Mouse (Mus musculus) frontal cortex, postnatal 10 days (tissue): ENCODE results near the gene Brix1.
A peak's percentile ranks its signal among the peaks of the same experiment; 100 is the strongest.
"Not testable (repeated sequence)": the region's sequence is repeated elsewhere in the genome, so short reads cannot be mapped to it uniquely, and the experiment has no call there.

Experiments
- DNase-seq, 2 experiments: peaks; one replicate each; pipeline ENCODE4 v3.0.0; 2022; ENCODE audit warnings: low spot score in 2 of 2, mixed read lengths in 1 of 2

Brix1 gene

DNA sequence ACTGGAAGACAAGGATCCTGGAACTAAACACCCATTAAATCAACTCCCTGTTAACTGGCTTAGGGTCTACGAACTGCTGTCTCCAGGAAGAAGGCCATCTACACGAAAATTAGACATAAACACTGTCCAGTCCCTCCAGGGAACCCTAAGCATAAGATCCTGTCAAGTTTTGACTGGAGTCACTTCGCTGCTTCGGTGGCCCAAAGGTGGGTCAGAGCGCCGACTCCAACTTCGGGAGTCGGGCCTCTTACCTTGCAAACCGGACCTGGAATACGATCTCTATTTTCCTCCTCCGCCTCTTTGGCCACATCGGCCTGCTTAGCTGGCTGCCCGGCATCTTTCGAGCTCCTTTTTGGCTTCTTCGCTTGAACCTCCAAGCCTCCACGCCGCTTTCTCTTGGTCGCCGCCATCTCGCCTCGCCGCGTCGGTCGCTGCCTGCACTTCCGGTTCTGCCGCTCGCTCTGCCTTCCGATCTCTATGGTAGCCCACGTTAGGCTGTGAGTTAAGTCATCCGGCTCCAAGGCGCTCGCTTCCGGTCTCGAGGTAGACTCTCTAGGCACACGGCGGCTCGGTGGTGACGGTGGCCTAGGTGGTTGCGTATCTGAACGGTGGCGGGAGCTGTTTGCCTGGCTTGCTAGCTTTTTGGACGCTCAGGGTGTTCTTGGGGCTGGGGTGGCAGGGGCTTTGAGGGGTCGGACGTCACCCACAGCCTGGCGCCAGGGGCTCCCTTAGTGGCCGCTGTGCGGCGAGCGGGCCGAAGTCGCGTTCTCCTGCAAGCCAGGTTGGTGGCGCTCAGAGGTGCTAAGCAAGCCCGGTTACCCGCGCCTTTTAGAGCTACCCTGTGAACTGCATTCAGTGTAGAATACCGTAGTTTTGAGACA is at the start of gene Brix1, which contains the start of gene Rad1:
Gene Brix1 (minus strand): TSS at position 464 of the 881 bp plus-strand sequence.
Gene Rad1 (plus strand): TSS at position 535 of the 881 bp plus-strand sequence.
- DNase-seq = peak; percentile 90 to 92

DNA sequence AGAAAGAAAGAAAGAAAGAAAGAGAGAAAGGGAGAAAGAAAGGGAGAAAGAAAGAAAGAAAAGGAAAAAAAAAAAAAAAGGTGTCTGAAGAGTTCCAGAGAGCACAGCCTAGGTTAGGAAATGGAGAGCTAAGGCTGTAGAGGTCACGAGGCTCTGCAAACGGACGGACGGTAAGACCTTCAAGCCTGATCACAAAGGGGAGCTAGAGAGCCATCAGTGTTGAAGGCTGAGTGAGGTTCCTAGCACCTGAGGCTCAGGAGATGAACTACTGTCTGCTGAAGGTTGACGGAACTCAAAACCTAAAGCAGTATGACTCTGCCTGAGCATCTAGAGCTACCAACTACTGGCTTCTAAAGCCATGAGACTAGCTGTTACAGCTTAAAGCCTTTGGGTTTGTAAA is 48.8 kb upstream of the Brix1 start:
- no peak for DNase-seq

DNA sequence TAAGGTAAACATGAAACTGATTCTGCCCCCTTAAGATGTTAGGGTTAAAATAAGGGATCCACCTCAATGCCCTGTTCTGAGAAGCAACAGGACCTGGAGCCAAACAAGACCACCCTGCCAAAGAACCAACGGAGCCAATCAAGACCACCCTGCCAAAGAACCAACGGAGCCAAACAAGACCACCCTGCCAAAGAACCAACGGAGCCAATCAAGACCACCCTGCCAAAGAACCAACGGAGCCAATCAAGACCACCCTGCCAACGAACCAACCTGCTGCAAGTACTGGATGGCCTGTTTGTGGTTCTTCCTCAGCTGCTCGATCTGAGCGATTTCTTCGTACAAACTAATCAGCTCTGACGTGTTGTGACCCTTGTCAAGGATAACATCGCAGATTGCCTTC is 47.6 kb upstream of the Brix1 start:
- DNase-seq = not testable (repeated sequence)

DNA sequence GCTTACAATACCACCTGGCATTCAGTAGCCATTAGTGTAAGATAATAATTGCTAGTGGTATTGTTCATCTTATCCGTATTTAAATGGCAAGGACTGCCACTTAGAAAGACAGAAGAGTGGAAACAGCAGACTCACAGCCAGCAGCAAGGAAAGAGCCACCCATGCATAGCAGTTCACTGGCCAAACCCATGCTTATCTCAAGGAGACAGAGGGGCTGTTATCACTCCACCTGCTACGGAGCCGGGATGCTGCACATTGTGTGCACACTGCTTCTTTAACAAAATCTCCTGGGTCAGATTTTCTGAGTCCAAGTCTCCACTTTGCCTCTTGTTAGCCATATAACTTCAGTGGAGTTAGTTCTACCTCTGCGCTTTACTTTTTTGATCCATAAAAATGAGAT is 45.6 kb upstream of the Brix1 start:
- DNase-seq = no peak

DNA sequence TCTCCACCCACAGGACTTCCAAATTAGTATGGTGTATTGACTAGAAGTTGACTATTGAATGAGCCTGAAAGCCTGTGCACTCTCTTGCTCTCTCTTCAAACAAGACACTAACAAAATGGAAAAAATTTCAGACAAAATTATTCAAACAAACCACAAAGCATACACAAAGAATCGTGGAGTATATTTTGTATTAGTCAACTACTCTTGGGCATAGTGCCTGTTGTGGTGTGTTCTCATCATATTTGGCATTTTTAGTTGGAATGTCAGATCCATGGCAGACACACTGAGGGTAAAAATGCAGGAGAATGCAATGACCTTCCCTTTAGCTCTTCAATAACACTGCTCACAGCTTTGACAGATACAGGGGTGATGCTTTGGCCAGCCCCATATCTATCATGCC is 40.1 kb upstream of the Brix1 start:
- no peak for DNase-seq

DNA sequence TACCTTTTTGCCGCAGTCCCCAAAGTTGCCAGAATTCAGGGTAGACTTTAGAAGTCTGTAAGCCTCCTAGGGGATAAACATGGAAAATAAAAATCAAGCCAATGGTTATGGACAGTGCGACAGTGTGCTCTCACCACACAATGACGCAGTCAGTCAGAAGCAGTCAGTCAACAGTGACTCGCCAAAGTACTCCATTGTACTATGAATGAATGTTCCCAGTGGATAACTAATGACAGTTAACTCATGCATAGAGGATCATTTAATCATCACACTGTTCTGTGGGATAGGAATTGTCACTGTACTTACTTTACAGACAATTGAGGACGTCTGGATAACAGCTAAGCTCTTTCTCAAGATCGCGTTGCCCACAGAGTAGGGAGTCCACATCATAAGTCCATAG is 29.4 kb upstream of the Brix1 start:
- no peak for DNase-seq

DNA sequence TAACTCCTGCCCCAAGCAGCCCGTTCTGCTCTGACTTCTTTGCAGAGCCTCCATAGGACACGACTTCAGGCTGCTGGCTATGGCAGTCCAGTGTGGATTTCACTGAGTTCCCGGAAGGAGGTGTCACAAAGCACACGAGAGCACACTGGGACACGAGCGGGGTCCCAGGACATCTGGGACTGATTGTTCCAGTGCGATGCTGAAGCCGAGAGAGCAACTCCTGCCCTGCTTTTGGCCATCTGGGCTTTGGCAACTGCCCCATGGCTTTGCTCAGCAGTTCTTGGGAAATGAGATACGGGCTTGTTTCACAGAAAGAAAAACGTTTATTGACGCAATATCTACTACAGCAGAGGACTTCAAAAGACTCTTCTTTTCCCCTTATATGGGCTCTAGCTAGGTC is 20.4 kb upstream of the Brix1 start:
- no peak for DNase-seq

DNA sequence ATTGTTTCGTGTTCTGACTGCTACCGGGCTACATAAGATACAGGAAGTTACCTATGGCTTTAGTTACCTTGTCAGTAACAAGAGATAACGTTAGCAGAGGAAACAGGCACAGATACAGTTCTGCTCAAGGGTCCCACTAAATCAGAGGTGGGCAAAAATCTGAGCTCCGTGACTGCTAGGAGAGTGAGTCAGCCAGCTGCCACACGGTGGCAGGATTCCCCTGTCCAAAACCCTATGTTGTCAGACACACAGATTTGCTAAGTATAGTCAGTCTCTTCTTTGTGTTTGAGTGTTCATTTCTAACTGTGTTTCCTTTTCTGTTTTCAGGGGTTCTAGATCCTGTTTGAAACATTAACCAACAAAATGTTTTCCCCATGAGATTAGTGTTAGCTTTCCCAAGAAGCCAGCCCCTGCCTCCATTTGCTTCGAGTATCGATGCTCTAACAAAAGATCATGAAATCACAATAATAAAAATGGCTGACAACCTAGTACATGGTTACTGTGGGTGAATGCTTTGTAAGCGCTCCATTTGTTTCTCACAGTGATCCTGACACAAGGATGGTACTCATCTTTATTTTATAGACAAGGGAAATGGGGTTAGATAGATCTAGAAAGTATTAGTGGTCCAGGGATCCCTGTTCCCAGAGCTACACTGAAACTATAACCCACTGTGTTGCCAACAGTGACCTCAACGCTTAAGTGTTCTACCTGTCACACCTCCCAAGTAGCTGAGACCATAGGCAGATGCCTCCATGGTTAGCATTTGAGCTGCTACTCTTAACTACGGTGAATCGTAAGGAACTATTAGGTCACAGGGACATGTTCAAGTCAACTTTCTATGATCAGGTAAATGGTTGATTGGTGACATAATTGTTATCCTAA is 15.3 kb upstream of the Brix1 start:
- DNase-seq = peak in 1 of 2 experiments; percentile 51

DNA sequence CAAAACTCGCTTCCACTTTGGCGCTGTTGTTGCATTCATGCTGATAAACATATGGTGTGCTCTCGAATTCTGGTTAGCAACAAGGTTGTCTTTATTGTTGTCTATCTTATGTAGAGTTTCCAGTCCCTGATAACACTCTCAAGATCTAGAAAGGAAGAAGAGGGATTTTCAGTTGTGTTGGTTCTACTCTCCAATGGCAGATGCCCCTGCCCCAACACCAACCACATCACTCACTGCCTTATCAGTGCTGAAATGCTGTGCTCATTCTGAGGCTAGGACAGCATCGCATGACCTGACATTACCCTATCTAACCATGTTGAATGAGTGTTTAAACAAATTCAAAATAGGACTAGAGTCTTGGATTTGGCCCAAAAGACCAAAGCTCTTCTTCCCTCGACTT is 14.3 kb upstream of the Brix1 start:
- no peak for DNase-seq

DNA sequence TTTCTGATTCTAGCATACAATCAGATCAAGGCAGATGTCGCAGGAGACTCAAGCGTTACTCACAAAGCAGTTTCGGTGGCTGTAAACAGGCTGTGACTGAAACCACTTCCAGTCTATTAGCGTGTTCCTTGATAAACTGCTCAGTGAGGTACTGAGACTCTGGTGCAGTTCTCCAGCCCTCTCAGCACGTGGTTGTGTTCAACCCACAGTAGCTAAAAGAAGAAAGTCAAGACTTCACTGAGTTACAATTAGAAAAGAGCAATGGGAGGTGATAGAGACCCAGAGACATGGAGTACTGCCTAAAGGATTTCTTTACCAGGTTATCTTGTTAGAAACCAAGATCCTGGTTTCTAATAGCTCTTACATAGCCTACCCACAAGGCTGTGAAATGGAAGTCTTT is 13.8 kb upstream of the Brix1 start:
- no peak for DNase-seq

DNA sequence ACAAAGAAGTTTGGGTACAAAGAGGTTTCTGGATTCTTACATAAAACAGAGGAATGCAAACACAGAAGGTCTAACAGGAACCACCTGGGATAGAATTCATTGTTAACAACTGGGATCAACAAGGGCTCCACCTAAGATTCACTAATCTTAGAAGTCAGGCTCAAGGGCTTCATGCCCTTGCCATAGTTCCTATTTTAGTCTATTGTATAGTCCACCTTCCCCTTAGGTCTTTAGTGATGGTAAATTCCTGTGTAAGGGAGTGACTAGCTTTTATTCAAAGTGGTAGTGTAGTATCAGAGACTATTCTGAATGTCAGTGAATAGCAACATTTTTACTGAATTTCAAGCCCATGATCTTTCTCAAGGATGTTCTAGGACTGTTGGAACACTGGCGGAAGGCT is 10.9 kb upstream of the Brix1 start:
- DNase-seq = not testable (repeated sequence)

DNA sequence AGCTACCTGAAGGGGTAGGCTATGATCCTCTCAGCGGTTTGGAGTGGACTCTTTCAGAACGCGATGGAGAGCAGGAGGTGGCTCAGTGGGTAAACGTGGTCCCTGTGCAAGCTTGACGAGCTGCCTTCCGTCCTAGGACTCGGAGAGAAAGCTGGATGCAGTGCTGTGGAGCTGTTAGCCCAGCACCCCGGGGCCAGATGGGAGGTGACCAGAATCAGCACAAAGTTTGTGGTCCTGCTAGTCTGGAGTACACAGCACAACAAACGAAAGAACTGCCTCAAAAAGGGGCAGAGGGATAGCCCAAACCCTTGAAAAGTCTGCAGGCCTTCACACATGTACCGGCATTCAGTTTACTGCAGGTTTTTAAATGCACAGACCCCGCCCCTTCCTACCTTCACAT is 10.2 kb upstream of the Brix1 start:
- DNase-seq = no peak

DNA sequence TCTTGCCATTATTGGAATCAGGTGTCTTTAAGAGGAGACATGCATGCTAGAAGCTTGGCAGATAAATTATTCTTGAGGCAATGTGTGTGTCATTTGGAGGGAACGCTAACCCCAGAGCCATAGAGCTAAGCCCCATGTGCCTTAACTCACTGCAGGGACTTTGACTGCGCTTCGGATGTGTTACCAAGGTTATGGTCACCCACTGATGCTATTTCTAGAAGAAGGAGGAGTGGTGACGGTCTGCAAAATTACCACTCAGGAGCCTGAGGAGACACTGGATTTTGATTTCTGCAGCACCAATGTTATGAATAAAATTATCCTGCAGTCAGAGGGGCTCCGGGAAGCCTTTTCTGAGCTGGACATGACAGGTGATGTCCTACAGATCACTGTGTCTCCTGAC is 4.4 kb upstream of the Brix1 start:
- no peak for DNase-seq

DNA sequence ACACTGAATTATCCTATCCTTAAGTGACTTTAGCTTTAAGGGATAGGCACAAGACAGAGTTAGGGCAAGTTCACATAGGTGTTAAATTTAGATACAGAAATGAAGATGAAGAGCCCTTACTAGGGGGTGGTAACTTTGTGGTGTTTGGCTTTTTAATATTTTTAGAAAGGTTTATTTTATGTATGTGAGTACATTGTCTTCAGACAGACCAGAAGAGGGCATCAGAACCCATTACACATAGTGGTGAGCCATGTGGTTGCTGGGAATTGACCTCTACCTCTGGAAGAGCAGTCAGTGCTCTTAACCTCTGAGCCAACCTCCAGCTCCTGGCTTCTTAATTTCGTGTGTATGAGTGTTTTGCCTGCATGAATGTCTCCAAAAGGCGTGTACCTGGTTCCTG is 1.5 kb upstream of the Brix1 start:
- no peak for DNase-seq

DNA sequence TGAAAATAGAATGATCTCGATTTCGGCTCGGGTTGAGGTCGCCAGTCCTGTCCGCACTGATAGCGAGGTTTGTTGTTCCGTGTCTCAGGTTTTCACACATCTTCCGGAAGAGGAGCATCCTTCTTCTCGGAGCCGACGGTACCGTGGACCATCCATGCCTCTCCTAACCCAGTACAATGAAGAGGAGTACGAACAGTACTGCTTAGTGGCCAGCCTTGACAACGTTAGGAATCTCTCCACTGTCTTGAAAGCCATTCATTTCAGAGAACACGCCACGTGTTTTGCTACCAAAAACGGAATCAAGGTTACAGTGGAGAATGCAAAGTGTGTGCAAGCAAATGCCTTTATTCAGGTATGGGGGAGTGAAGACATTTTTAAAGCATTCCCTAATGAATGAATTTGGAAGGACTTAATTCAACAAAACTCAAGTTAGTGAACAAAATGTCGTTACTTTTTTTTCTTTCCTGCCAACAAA is 655 bp upstream of the Brix1 start:
- DNase-seq = no peak

DNA sequence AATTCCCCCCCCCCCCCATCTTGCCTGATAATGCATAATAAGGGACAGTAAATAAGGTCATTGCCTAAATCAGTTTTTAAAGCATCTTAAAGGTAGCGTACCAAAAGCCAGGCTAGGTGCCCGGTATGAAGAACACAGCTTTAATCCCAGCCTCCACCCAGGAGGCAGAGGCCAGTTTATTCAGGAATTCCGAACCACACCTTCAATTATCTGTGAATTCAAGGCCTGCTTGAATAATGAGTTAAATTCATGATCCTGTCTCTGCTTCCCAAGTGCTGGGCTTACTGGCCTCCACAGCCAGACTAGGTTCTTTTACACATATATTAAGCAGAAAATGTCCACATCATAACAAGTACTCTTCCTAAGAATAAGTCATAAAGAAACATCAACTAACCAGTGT is 14.8 kb downstream of the Brix1 start:
- DNase-seq = no peak

DNA sequence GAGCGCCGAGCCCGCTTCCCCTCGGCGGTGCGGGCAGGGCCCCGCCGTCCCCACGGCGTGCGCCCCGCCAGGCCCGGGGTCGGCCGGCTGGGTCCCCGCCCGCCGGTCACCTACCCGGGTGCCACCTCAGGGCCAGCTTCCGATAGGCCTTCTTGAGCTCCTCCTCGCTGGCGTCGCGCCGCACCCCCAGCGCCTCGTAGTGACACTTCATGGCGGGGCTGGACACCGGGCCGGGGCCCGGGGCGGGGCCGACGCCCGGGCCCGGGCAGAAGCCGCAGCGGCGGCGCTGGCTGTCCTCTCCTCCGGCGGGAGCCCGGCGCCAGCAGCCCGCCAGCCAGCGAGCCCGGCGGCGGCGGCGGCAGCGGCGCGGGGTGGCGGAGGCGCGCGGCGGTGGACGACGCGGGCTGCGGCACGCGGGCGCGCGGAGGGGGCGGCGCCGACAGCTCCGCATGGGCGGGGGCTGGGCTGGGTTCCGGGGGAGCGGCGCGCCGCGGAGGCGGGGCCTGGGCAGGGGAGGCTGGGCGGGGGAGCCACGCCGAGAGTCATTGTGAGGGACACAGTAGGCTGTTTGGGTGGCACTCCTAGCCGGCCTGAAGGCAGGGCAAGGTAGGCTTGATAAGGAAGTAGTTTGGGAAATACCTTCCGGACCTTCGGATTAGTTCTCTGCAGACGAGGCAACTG is 15.5 kb downstream of the Brix1 start, which contains the start of gene Dnajc21:
Gene Dnajc21 (minus strand): TSS at position 366 of the 681 bp plus-strand sequence.
- DNase-seq = peak; percentile 53 to 77

DNA sequence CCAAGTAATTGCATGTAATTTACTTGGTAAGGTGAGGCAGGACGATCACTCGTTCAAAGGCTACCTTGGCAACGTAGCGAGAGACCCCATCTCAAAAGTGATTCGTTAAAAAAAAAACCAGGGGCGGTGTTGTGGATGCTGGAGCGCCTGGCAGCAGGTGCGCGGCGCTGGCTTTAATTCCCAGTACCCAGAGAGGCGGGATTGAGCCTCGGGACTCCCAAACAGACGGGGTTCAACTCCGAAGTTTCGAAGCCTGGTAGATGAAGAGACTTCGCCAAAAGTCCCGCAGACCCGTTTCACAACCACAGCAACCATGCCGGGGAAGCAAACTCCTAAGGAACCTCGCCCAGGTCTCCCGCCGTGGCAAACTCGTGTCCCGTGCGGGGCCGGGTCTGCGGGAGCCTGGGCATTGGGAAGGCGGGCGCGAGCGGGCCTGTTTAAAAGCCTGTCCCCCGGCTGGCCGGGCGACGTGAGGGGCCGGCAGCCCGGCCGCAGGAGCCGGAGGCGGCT is 16.1 kb downstream of the Brix1 start:
- no peak for DNase-seq

DNA sequence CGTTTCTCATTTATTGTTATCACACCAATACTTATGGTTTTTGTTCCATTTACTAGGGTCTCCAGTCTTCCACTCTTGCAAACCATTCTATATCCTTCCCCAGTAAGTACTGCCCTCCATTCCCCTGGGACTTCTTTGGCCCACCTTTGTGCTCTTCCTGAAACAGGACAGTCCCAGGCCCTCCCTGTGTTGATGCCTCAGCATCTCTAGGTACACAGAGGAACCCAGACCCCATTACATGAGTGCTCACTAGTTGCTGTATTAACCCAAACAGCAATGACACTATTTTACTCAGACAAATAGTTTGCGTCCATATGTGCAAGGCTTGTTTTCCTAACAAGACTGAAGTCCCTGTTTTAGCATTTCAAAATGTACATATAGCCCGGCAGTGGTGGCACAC is 17.0 kb downstream of the Brix1 start:
- no peak for DNase-seq

DNA sequence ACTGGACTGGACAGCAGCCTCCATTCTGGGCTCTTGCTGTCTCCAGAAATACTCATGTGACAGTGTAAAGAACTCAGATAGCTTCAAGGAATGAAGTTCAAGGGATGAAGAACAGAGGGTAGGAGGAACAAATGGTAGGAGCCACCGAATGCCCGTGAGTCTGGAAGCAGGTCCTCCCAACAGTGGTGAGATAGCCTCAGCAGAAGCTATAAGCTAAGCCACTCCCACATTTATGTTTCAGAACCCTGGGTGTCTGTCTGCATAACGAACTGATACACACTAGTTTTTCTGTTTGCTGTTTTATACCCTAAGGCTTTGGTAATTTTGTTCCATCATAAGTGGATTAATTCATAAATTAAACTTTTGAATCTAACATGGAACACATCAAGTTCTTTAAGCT is 21.1 kb downstream of the Brix1 start:
- no peak for DNase-seq

DNA sequence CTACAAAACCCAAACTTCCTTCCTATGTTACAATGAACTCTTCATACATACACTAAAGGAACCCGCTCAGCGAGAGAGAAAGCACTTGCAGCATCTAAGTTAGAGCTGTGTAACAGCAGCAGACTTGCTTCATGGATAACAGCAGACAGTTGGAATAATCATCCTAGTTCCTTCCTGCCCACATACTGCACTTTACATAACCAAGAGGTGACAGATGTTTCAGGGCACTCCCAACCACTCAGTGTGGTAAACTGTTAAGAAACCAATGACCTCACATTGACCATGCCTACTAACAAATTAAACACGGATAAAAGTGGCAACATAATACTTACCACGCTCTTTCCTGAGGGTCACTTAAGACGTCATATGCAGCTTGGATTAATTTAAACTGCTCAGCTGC is 22.2 kb downstream of the Brix1 start:
- DNase-seq = no peak

DNA sequence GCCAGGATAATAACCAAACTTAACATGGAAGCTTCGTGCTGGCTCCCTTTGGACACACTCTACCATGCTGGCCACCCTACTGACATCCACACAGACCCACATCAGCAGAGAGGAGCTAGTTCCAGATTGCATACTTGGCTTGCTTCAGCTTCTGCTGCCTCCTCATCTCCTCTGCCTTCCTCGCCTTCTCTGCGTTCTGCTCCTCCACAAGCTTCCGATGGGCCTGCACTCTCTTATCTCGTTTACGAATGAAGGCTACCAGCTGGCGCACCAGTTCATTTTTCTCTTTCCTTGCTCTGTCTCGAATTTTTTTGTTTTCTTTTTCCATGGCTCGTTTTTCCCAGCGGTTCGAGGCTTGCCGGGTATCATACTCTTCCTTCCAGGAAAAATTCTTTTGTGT is 24.8 kb downstream of the Brix1 start:
- no peak for DNase-seq
